Mouse (Mus musculus): ENCODE measurements around the gene Gm42372. TPM values are rescaled to one million over a fixed set of nuclear protein-coding genes. Genes with fewer than 3 reads are reported as not detected.

Gene Gm42372
- polyA plus RNA-seq, 1 experiment from 2014 or later, result 1.3 TPM

- no peaks in the 10 kb centered on the region for H3K9me3 ChIP-seq (replicated peaks)
- H3K4me1 ChIP-seq, result peaks cover 23% of the 10 kb centered on the region
- peaks cover 10% of the 10 kb centered on the region for H3K36me3 ChIP-seq
- DNase-seq (ENCODE audit: low spot score), result no peak
- no peak overlapping the region for H3K27ac ChIP-seq (replicated peaks)
- H3K4me3 ChIP-seq, result no peak overlapping the region
- WGBS, result 84% methylated on average over 7 of the region's 7 CpGs
- H3K27me3 ChIP-seq (ENCODE audit: low read depth, poor library complexity, severe bottlenecking), result peaks cover 5% of the 10 kb centered on the region; the same call in 1 of the 2 replicates
Observed at GRCm38 (mm10) chr7:17030239-17030638, 47.4 kb downstream of the Gm42372 start.

Other genes starting within 250 kb of the Gm42372 start
- gene Ap2s1, start 244.7 kb upstream of the Gm42372 start, polyA plus RNA-seq (2016; fragmentation: Nextera tagmentation; extraction: Ambion mirVana), result 278 and 281 TPM in 2 replicates
- 40.1 and 40.4 TPM in 2 replicates for gene Slc1a5, start 201.7 kb upstream of the Gm42372 start, polyA plus RNA-seq (2016; fragmentation: Nextera tagmentation; extraction: Ambion mirVana)
- gene Strn4, start 167.2 kb upstream of the Gm42372 start, polyA plus RNA-seq (2016; fragmentation: Nextera tagmentation; extraction: Ambion mirVana), result 108 and 137 TPM in 2 replicates
- 28.3 and 32.9 TPM in 2 replicates for gene Fkrp, start 166.4 kb upstream of the Gm42372 start, polyA plus RNA-seq (2016; fragmentation: Nextera tagmentation; extraction: Ambion mirVana)
- 11.1 and 11.8 TPM in 2 replicates for gene Prkd2, start 140.2 kb upstream of the Gm42372 start, polyA plus RNA-seq (2016; fragmentation: Nextera tagmentation; extraction: Ambion mirVana)
- gene Dact3, start 107.8 kb upstream of the Gm42372 start, polyA plus RNA-seq (2016; fragmentation: Nextera tagmentation; extraction: Ambion mirVana), result 1.9 and 2.2 TPM in 2 replicates
- gene Gng8, start 91.3 kb upstream of the Gm42372 start, polyA plus RNA-seq (2016; fragmentation: Nextera tagmentation; extraction: Ambion mirVana), result 5.4 and 8.5 TPM in 2 replicates
- 0.17 and 0.56 TPM in 2 replicates for gene Ptgir, start 76.6 kb upstream of the Gm42372 start, polyA plus RNA-seq (2016; fragmentation: Nextera tagmentation; extraction: Ambion mirVana)
- 174 and 180 TPM in 2 replicates for gene Calm3, start 59.0 kb upstream of the Gm42372 start, polyA plus RNA-seq (2016; fragmentation: Nextera tagmentation; extraction: Ambion mirVana)
- gene Pnmal2, start 38.4 kb upstream of the Gm42372 start, polyA plus RNA-seq (2016; fragmentation: Nextera tagmentation; extraction: Ambion mirVana), result 4.1 and 11.7 TPM in 2 replicates
- 9.8 and 17.4 TPM in 2 replicates for gene Pnmal1, start 23.4 kb upstream of the Gm42372 start, polyA plus RNA-seq (2016; fragmentation: Nextera tagmentation; extraction: Ambion mirVana)
- gene Ccdc8, start 9.6 kb downstream of the Gm42372 start, polyA plus RNA-seq (2016; fragmentation: Nextera tagmentation; extraction: Ambion mirVana), result 8.7 and 9.0 TPM in 2 replicates
- 135 and 142 TPM in 2 replicates for gene Ppp5c, start 44.8 kb downstream of the Gm42372 start, polyA plus RNA-seq (2016; fragmentation: Nextera tagmentation; extraction: Ambion mirVana)
- 4.3 and 5.1 TPM in 2 replicates for gene Hif3a, start 79.3 kb downstream of the Gm42372 start, polyA plus RNA-seq (2016; fragmentation: Nextera tagmentation; extraction: Ambion mirVana)
- gene Psg16, start 91.0 kb downstream of the Gm42372 start, polyA plus RNA-seq (2016; fragmentation: Nextera tagmentation; extraction: Ambion mirVana), result 0.02 and 0.06 TPM in 2 replicates
- gene Ceacam3, start 167.2 kb downstream of the Gm42372 start, polyA plus RNA-seq (2016; fragmentation: Nextera tagmentation; extraction: Ambion mirVana), result not detected in 2 replicates
- gene Psg29, start 220.4 kb downstream of the Gm42372 start, polyA plus RNA-seq (2016; fragmentation: Nextera tagmentation; extraction: Ambion mirVana), result not detected in 2 replicates

Measured in midbrain, embryonic 10.5 days (tissue).